Mouse (Mus musculus) liver, postnatal 0 days (tissue): ENCODE results near the gene Sox18. TPM values are rescaled to one million over a fixed set of nuclear protein-coding genes. Genes with fewer than 3 reads are reported as not detected.

Experiments
- ATAC-seq: fragments of 200-750 bp; cut with Nextera tagmentation; 2 replicates; pipeline ENCODE4 v1.8.0; 2017; ENCODE audit warnings: mild to moderate bottlenecking, moderate library complexity
- DNase-seq: peaks from one replicate; pipeline ENCODE4 v3.0.0-alpha.2; 2016
- H3K27ac ChIP-seq: fragments of 300-500 bp; sonication (generic); 2 replicates; pipeline ENCODE4 v1.5.1; 2014; ENCODE audit warnings: antibody characterized with exemption, moderate library complexity, mild to moderate bottlenecking, low read depth
- H3K27me3 ChIP-seq: fragments of 300-500 bp; sonication (generic); 2 replicates; pipeline ENCODE4 v1.6.1; 2014; ENCODE audit warnings: low read length, control low read depth, mixed read lengths; ENCODE audit not compliant: insufficient read depth
- H3K36me3 ChIP-seq: fragments of 300-500 bp; sonication (generic); replicated peaks from 2 replicates; pipeline ENCODE4 v1.6.1; 2014; ENCODE audit warnings: mild to moderate bottlenecking, control low read depth, low read length, moderate library complexity, mixed read lengths; ENCODE audit not compliant: insufficient read depth
- H3K4me1 ChIP-seq: fragments of 300-500 bp; sonication (generic); 2 replicates; pipeline ENCODE4 v1.6.1; 2014; ENCODE audit warnings: antibody characterized with exemption, mild to moderate bottlenecking, control low read depth; ENCODE audit not compliant: insufficient read depth
- H3K4me2 ChIP-seq: fragments of 300-500 bp; sonication (generic); 2 replicates; pipeline ENCODE4 v1.6.1; 2014; ENCODE audit warnings: low read depth, mild to moderate bottlenecking, low read length, moderate library complexity, mixed read lengths
- H3K4me3 ChIP-seq: fragments of 300-500 bp; sonication (generic); 2 replicates; pipeline ENCODE4 v1.5.1; 2014; ENCODE audit warnings: low read depth, low read length
- H3K9ac ChIP-seq: fragments of 300-500 bp; sonication (generic); replicated peaks from 2 replicates; pipeline ENCODE4 v1.6.1; 2014; ENCODE audit warnings: mild to moderate bottlenecking, moderate library complexity
- H3K9me3 ChIP-seq: fragments of 300-500 bp; sonication (generic); 2 replicates; pipeline ENCODE4 v1.6.1; 2016; ENCODE audit warnings: mild to moderate bottlenecking, control low read depth, low read length, mixed read lengths
- CTCF ChIP-seq: sonication (generic); IDR thresholded peaks from 2 replicates; pipeline ENCODE4 v1.5.1; 2016; ENCODE audit warnings: antibody characterized with exemption, low read depth
- EP300 ChIP-seq: IDR thresholded peaks from 2 replicates; pipeline ENCODE4 v1.6.1; 2016; ENCODE audit warnings: antibody characterized with exemption, low read depth, mild to moderate bottlenecking
- WGBS: fragments of 180-500 bp; shearing (Covaris S2); extraction: QIAGEN DNeasy Blood & Tissue Kit; methylation state at CpG from one replicate; pipeline ENCODE4 v1.1.7; 2014; ENCODE audit not compliant: insufficient replicate concordance; 5-methylcytosine and 5-hydroxymethylcytosine counted together
- polyA plus RNA-seq: library from polyadenylated mRNA; unstranded; fragments of >200 nt; fragmentation: Nextera tagmentation; extraction: Ambion mirVana; gene quantifications from 2 replicates; pipeline ENCODE4 v1.2.1, GENCODE M21; 2015

Gene Sox18
- polyA plus RNA-seq, 1 experiment from 2014 or later, result 11.4 TPM

DNA sequence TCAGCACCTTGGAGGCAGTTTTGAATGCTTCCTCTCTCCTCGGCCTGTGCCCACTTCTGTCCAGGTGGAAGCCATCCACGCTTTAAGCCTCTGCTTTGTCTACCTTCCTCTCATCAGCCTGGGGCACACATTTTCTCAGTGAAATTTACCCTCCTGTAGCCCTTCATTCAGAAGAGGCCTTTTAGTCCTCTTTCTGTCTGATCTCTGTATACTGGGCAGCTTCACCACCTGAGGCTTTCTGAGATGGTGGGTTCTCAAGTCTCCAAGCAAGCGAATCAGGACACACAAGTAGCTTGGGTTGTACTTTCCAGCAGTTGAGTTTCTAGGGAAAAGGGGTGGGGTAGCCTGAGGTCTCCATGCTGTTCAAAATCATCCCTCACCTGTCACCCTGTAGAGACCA, 20.9 kb upstream of the Sox18 start:
- peaks cover 9% of the 10 kb centered on the region; the same call in 1 of the 2 replicates for H3K4me1 ChIP-seq
- peak overlapping the region; percentile 58 for H3K4me3 ChIP-seq
- no peak for ATAC-seq
- no peaks in the 10 kb centered on the region for H3K9me3 ChIP-seq
- 56% methylated on average over 3 of the region's 3 CpGs for WGBS
- H3K36me3 ChIP-seq, result peaks cover 9% of the 10 kb centered on the region
- H3K4me2 ChIP-seq, result peak overlapping the region; percentile 91
- TF ChIP-seq EP300, result no peak
- no peak for TF ChIP-seq CTCF
- H3K9ac ChIP-seq, result peak overlapping the region; percentile 70; the same call in 1 of the 2 replicates
- H3K27me3 ChIP-seq, result no peaks in the 10 kb centered on the region
- DNase-seq, result no peak
- H3K27ac ChIP-seq, result peak overlapping the region; percentile 78

DNA sequence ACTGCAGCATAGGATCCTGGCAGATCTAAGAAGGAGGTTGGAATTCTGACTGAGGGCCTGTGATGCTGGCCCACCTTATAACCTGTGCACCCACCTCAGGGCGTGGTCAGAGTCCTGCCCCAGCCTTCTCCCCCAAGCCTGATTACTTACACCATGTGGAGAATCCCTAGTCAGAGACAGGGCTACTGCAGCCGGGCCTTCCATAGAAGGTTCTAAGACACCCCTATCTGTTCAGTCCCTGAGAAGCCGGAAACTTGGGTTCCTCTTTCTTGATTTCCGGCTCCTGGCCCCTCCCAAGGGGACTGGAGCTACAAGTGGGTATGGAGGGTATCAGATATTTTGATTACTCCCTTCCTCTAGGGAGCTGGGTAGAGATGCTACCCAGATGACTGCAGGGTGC, 20.1 kb upstream of the Sox18 start:
- H3K4me2 ChIP-seq, result peak overlapping the region; percentile 91
- H3K4me3 ChIP-seq, result peak overlapping the region; percentile 58
- H3K4me1 ChIP-seq, result peaks cover 9% of the 10 kb centered on the region; the same call in 1 of the 2 replicates
- no peaks in the 10 kb centered on the region for H3K9me3 ChIP-seq
- DNase-seq (no peak), ATAC-seq (0 out of 2 replicates have a peak, but pooled peaks have one; percentile 11)
- H3K9ac ChIP-seq, result peak overlapping the region; percentile 50
- 44% methylated on average over 4 of the region's 4 CpGs for WGBS
- no peaks in the 10 kb centered on the region for H3K27me3 ChIP-seq
- TF ChIP-seq EP300 (no peak), CTCF (no peak)
- H3K27ac ChIP-seq, result peak overlapping the region; percentile 78
- peaks cover 13% of the 10 kb centered on the region for H3K36me3 ChIP-seq

DNA sequence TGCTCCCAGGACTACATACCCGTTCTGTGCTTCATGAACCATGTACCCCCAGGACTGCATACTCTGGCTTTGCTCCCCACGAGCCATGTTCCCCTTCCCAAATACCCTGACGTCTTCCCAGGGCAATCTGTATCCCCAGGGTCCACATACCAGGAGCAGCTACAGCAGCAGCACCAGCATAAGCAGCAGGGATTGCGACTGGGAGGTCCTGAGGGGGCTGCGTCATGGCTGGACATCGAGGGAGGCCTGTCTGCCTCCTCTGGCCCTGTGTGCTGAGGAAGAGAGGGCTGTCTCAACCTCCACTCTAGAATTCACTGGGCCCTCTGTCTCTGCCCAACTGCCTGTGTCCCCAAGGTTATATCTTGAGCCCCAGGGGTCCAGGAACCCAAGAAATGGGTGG, 19.6 kb upstream of the Sox18 start:
- ATAC-seq (no peak), DNase-seq (no peak)
- peak overlapping the region; percentile 58 for H3K4me3 ChIP-seq
- H3K4me2 ChIP-seq, result peak overlapping the region; percentile 91
- peak overlapping the region; percentile 50 for H3K9ac ChIP-seq
- WGBS, result 57% methylated on average over 6 of the region's 6 CpGs
- no peaks in the 10 kb centered on the region for H3K27me3 ChIP-seq
- peak overlapping the region; percentile 78 for H3K27ac ChIP-seq
- H3K9me3 ChIP-seq, result no peaks in the 10 kb centered on the region
- peaks cover 15% of the 10 kb centered on the region for H3K36me3 ChIP-seq
- H3K4me1 ChIP-seq, result peaks cover 9% of the 10 kb centered on the region; the same call in 1 of the 2 replicates
- no peak for TF ChIP-seq EP300
- TF ChIP-seq CTCF, result no peak

DNA sequence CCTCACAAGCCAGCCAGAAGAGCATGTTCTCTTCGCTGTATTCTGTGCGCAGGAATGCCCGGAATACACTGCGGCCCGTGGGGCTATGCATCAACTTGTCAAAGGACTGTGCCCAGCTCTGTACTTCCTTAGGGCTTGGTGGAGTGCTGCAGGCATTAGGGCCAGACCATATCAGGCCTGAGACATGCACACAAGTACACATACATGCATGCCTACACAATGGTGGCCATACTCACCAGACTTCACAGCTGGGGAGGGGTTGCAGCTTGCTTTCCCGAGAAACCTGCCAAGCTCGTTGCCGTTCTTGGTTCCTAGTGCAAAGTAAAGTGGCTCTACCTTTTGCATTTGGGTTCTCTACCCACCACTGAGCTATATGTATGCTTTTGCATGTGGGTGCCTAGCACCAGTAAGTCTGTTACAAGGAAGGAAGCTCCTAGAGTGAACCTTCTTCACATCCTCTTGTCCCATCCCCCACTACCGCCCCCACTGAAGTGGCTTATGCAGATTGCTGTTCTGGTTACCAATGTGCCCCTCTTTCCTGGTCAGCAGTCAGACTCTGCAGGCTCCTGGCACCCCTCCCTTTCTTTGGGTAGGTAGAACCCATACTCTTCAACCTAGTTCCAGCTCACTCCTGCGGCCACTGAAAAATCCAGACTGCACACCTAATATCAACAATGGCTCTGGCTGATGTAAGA, 18.2 kb upstream of the Sox18 start:
- peaks cover 15% of the 10 kb centered on the region for H3K36me3 ChIP-seq
- H3K27me3 ChIP-seq, result no peaks in the 10 kb centered on the region
- 85% methylated on average over 10 of the region's 10 CpGs for WGBS
- H3K4me1 ChIP-seq, result peaks cover 9% of the 10 kb centered on the region; the same call in 1 of the 2 replicates
- no peak overlapping the region for H3K27ac ChIP-seq
- DNase-seq (no peak), ATAC-seq (no peak)
- no peaks in the 10 kb centered on the region for H3K9me3 ChIP-seq
- H3K4me3 ChIP-seq, result no peak overlapping the region
- no peak overlapping the region for H3K4me2 ChIP-seq
- no peak overlapping the region for H3K9ac ChIP-seq
- no peak for TF ChIP-seq EP300
- TF ChIP-seq CTCF, result no peak

DNA sequence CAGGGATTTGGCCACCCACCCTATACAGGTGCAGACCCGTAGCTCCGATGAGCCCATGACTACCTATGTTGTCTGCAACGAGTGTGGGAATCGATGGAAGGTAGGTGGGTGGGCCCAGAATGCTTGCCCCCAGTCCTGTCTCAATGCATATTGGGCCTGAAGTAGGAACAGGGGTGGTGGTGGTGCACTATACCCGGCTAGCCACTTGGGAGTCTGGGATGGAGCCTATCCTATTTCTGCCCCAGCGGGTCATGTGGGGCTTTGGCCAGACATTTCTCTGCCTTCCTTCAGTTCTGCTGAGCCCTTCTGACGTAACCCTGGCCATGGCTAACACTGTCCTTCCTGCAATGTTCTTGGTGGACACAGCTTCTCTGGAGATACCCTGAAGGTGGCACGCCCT, 16.1 kb upstream of the Sox18 start:
- 0 out of 2 replicates have a peak, but pooled peaks cover 4% of the 10 kb centered on the region for H3K4me1 ChIP-seq
- H3K4me3 ChIP-seq, result no peak overlapping the region
- 86% methylated on average over 8 of the region's 8 CpGs for WGBS
- H3K27ac ChIP-seq, result no peak overlapping the region
- no peak for TF ChIP-seq EP300
- no peak for TF ChIP-seq CTCF
- peaks cover 15% of the 10 kb centered on the region for H3K36me3 ChIP-seq
- DNase-seq (no peak), ATAC-seq (no peak)
- H3K9me3 ChIP-seq, result no peaks in the 10 kb centered on the region
- H3K27me3 ChIP-seq, result no peaks in the 10 kb centered on the region
- no peak overlapping the region for H3K9ac ChIP-seq
- H3K4me2 ChIP-seq, result no peak overlapping the region

DNA sequence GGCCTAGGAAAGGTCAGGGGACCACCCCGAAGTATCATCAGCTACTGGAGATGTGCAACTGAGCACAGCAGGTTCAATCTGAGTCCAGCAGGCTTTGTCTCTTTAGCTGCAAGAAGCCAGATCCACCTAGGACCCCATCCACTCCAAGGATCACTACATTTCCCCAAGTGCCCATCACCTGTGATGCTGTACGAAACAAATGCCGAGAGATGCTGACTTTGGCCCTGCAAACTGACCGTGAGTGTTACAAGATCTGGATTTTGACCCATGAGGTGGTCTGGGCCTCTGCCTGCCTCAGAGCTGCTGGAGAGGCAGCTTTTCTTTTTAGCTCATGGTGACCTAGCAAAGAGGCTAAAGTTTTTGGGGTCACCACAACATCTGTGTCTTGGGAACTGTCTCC, 14.2 kb upstream of the Sox18 start:
- Histone ChIP-seq H3K36me3 (peaks cover 15% of the 10 kb centered on the region), H3K4me2 (no peak overlapping the region), H3K27me3 (no peaks in the 10 kb centered on the region), H3K9ac (no peak overlapping the region), H3K9me3 (no peaks in the 10 kb centered on the region), H3K27ac (no peak overlapping the region), H3K4me1 (peaks cover 2% of the 10 kb centered on the region), H3K4me3 (no peak overlapping the region)
- no peak for TF ChIP-seq EP300
- TF ChIP-seq CTCF, result no peak
- 78% methylated on average over 4 of the region's 4 CpGs for WGBS
- ATAC-seq (no peak), DNase-seq (no peak)
